Mouse (Mus musculus) testis, adult 2 months (tissue): ENCODE results near the gene Slc11a1. TPM values are rescaled to one million over a fixed set of nuclear protein-coding genes. Genes with fewer than 3 reads are reported as not detected.

ENCODE experiments used
- H3K27ac ChIP-seq: fragments of 200-500 bp; 2 replicates; pipeline ENCODE4 v1.5.1; 2012; ENCODE audit warnings: low read depth, low read length; ENCODE audit not compliant: control insufficient read depth, insufficient read depth
- H3K27me3 ChIP-seq: fragments of 200-500 bp; 2 replicates; pipeline ENCODE4 v1.6.1; 2012; ENCODE audit warnings: mild to moderate bottlenecking, low read length, moderate library complexity; ENCODE audit not compliant: control insufficient read depth, insufficient read depth
- H3K36me3 ChIP-seq: fragments of 200-500 bp; 2 replicates; pipeline ENCODE4 v1.6.1; 2012; ENCODE audit warnings: mild to moderate bottlenecking, low read length; ENCODE audit not compliant: control insufficient read depth, insufficient read depth
- H3K4me1 ChIP-seq: fragments of 200-500 bp; 2 replicates; pipeline ENCODE4 v1.6.1; 2012; ENCODE audit warnings: low read length; ENCODE audit not compliant: control insufficient read depth, insufficient read depth
- H3K4me3 ChIP-seq: fragments of 200-500 bp; 2 replicates; pipeline ENCODE4 v1.5.1; 2012; ENCODE audit warnings: low read depth, mild to moderate bottlenecking, low read length, moderate library complexity, mixed read lengths; ENCODE audit not compliant: control insufficient read depth
- CTCF ChIP-seq: fragments of 200-500 bp; IDR thresholded peaks from 2 replicates; pipeline ENCODE4 v1.5.1; 2012; ENCODE audit warnings: low read depth, mild to moderate bottlenecking, inconsistent platforms, low read length, moderate library complexity; ENCODE audit not compliant: control insufficient read depth, insufficient read depth, insufficient replicate concordance
- POLR2A ChIP-seq: fragments of 200-500 bp; IDR thresholded peaks from 2 replicates; pipeline ENCODE4 v1.6.1; 2012; ENCODE audit warnings: low read depth, mild to moderate bottlenecking, inconsistent platforms, low read length, moderate library complexity; ENCODE audit not compliant: control insufficient read depth
- polyA plus RNA-seq: library from polyadenylated mRNA; depleted of rRNA; stranded (reverse); fragments of >200 nt; gene quantifications from 2 replicates; pipeline ENCODE4 v1.2.3, GENCODE M21; 2012

Gene Slc11a1
- polyA plus RNA-seq, 1 experiment = 3.1 TPM

- peak overlapping the region; percentile 77 for H3K27ac ChIP-seq
- H3K27me3 ChIP-seq = no peaks in the 10 kb centered on the region
- peak; percentile 80 for TF ChIP-seq CTCF
- TF ChIP-seq POLR2A = no peak
- peak overlapping the region; percentile 11 for H3K4me3 ChIP-seq
- H3K36me3 ChIP-seq = no peaks in the 10 kb centered on the region
- H3K4me1 ChIP-seq = peaks cover 32% of the 10 kb centered on the region
Measured at GRCm38 (mm10) chr1:74390287-74390906, 15.4 kb downstream of the Slc11a1 start.

GRCm38 (mm10) chr1:74390924-74391748 lies 16.1 kb downstream of the Slc11a1 start, which contains the start of gene Ctdsp1:
TSS of gene Ctdsp1 (plus strand) at chr1:74391509.
- Histone ChIP-seq H3K4me3 (peak within 1 kb of the TSS; percentile 89), H3K27ac (peak within 1 kb of the TSS; percentile 77), H3K36me3 (no peaks in the 10 kb centered on the region), H3K27me3 (no peaks in the 10 kb centered on the region), H3K4me1 (peaks cover 32% of the 10 kb centered on the region)
- TF ChIP-seq POLR2A (peak; percentile 40; the same call in 1 of the 2 replicates), CTCF (no peak)

- H3K27me3 ChIP-seq = no peaks in the 10 kb centered on the region
- no peak for TF ChIP-seq POLR2A
- peak overlapping the region; percentile 89 for H3K4me3 ChIP-seq
- peaks cover 31% of the 10 kb centered on the region for H3K4me1 ChIP-seq
- peak overlapping the region; percentile 50 for H3K27ac ChIP-seq
- no peaks in the 10 kb centered on the region for H3K36me3 ChIP-seq
Measured at GRCm38 (mm10) chr1:74391844-74392441, 16.9 kb downstream of the Slc11a1 start.

- Histone ChIP-seq H3K27me3 (no peaks in the 10 kb centered on the region), H3K27ac (peak overlapping the region; percentile 50), H3K4me1 (peaks cover 29% of the 10 kb centered on the region), H3K4me3 (peak overlapping the region; percentile 89), H3K36me3 (no peaks in the 10 kb centered on the region)
- no peak for TF ChIP-seq POLR2A
- no peak for TF ChIP-seq CTCF
Measured at GRCm38 (mm10) chr1:74392446-74392994, 17.5 kb downstream of the Slc11a1 start.

- Histone ChIP-seq H3K4me1 (peaks cover 27% of the 10 kb centered on the region), H3K27ac (peak overlapping the region; percentile 26; the same call in 1 of the 2 replicates)
- TF ChIP-seq CTCF = no peak
- no peak for TF ChIP-seq POLR2A
Measured at GRCm38 (mm10) chr1:74393010-74393409, 18.0 kb downstream of the Slc11a1 start.

GRCm38 (mm10) chr1:74393697-74394096 lies 18.7 kb downstream of the Slc11a1 start:
- Histone ChIP-seq H3K36me3 (no peaks in the 10 kb centered on the region), H3K27ac (no peak overlapping the region), H3K4me1 (peaks cover 24% of the 10 kb centered on the region), H3K27me3 (no peaks in the 10 kb centered on the region), H3K4me3 (no peak overlapping the region)
- TF ChIP-seq CTCF (no peak), POLR2A (no peak)

More at GRCm38 (mm10) chr1:74393010-74393409, 18.0 kb downstream of the Slc11a1 start:
- Histone ChIP-seq H3K36me3 (no peaks in the 10 kb centered on the region), H3K4me3 (no peak overlapping the region; the same call in 1 of the 2 replicates), H3K27me3 (no peaks in the 10 kb centered on the region)

GRCm38 (mm10) chr1:74394311-74394710 lies 19.3 kb downstream of the Slc11a1 start:
- H3K36me3 ChIP-seq = no peaks in the 10 kb centered on the region
- no peak overlapping the region for H3K27ac ChIP-seq
- TF ChIP-seq POLR2A = no peak
- no peak for TF ChIP-seq CTCF
- H3K4me1 ChIP-seq = peaks cover 21% of the 10 kb centered on the region
- no peak overlapping the region for H3K4me3 ChIP-seq
- no peaks in the 10 kb centered on the region for H3K27me3 ChIP-seq
